Mouse (Mus musculus): ENCODE data around the gene Gm1043. TPM values are rescaled to one million over a fixed set of nuclear protein-coding genes. Genes with fewer than 3 reads are reported as not detected.

Gene Gm1043
- total RNA-seq, 2 experiments from 2014 or later, result not detected

GRCm38 (mm10) chr5:37243169-37243886 is 158.2 kb downstream of the Gm1043 start:
- no peak for DNase-seq

GRCm38 (mm10) chr5:37244161-37244560 is 159.0 kb downstream of the Gm1043 start:
- no peak for DNase-seq

GRCm38 (mm10) chr5:37244666-37245242 is 159.6 kb downstream of the Gm1043 start:
- DNase-seq, result no peak

- DNase-seq, result no peak
Measured at GRCm38 (mm10) chr5:37245651-37246050, 160.5 kb downstream of the Gm1043 start.

GRCm38 (mm10) chr5:37246138-37246910 is 161.2 kb downstream of the Gm1043 start:
- no peak for DNase-seq

- no peak for DNase-seq
Measured at GRCm38 (mm10) chr5:37247456-37247855, 162.3 kb downstream of the Gm1043 start.

- DNase-seq, result no peak
Measured at GRCm38 (mm10) chr5:37248870-37249269, 163.7 kb downstream of the Gm1043 start.

- DNase-seq, result no peak
Measured at GRCm38 (mm10) chr5:37251596-37251995, 166.4 kb downstream of the Gm1043 start.

GRCm38 (mm10) chr5:37252101-37252804 is 167.1 kb downstream of the Gm1043 start:
- DNase-seq, result no peak

- no peak for DNase-seq
Measured at GRCm38 (mm10) chr5:37254523-37254922, 169.4 kb downstream of the Gm1043 start.

- DNase-seq, result no peak
Measured at GRCm38 (mm10) chr5:37256823-37257222, 171.7 kb downstream of the Gm1043 start.

- no peak for DNase-seq
Measured at GRCm38 (mm10) chr5:37257243-37257642, 172.1 kb downstream of the Gm1043 start.

GRCm38 (mm10) chr5:37261734-37262133 is 176.6 kb downstream of the Gm1043 start:
- no peak for DNase-seq

- DNase-seq, result no peak
Measured at GRCm38 (mm10) chr5:37263816-37264215, 178.6 kb downstream of the Gm1043 start.

Other genes starting within 250 kb of the Gm1043 start
- gene Ppp2r2c, start 216.9 kb upstream of the Gm1043 start, total RNA-seq (2021), result under 1 TPM; 0.41 to 0.70 TPM
- gene Wfs1, start 96.2 kb upstream of the Gm1043 start, total RNA-seq (2021), result 10 to 100 TPM; 61.1 to 73.3 TPM
- under 1 TPM in 1 of 2 experiments, not detected in 1; 0.19 TPM for gene Crmp1, start 156.6 kb downstream of the Gm1043 start, total RNA-seq (2021)

All from gastrocnemius, postnatal 25 days (tissue).